Mouse (Mus musculus) forebrain, embryonic 10.5 days (tissue): ENCODE data around the gene Plekhb2. TPM values are rescaled to one million over a fixed set of nuclear protein-coding genes. Genes with fewer than 3 reads are reported as not detected.

ENCODE experiments used
- DNase-seq: peaks from one replicate; pipeline ENCODE4 v3.0.0-alpha.2; 2017; ENCODE audit warnings: low spot score; ENCODE audit errors: extremely low spot score
- H3K27ac ChIP-seq: fragments of 300-500 bp; sonication (generic); 2 replicates; pipeline ENCODE4 v1.5.1; 2016; ENCODE audit warnings: mild to moderate bottlenecking
- H3K27me3 ChIP-seq: fragments of 300-500 bp; sonication (generic); 2 replicates; pipeline ENCODE4 v1.6.1; 2016; ENCODE audit warnings: mild to moderate bottlenecking; ENCODE audit not compliant: poor library complexity, severe bottlenecking
- H3K36me3 ChIP-seq: fragments of 300-500 bp; sonication (generic); replicated peaks from 2 replicates; pipeline ENCODE4 v1.6.1; 2016; ENCODE audit warnings: mild to moderate bottlenecking, moderate library complexity
- H3K4me1 ChIP-seq: fragments of 300-500 bp; sonication (generic); 2 replicates; pipeline ENCODE4 v1.6.1; 2016
- H3K4me3 ChIP-seq: fragments of 300-500 bp; sonication (generic); 2 replicates; pipeline ENCODE4 v1.5.1; 2016; ENCODE audit warnings: mild to moderate bottlenecking, moderate library complexity
- H3K9me3 ChIP-seq: fragments of 300-500 bp; sonication (generic); 2 replicates; pipeline ENCODE4 v1.6.1; 2016; ENCODE audit warnings: mild to moderate bottlenecking, moderate library complexity
- WGBS: fragments of 180-500 bp; shearing (Covaris S2); methylation state at CpG from one replicate; pipeline ENCODE4 v1.1.7; 2016; 5-methylcytosine and 5-hydroxymethylcytosine counted together
- polyA plus RNA-seq: library from polyadenylated mRNA; unstranded; fragments of >200 nt; fragmentation: Nextera tagmentation; extraction: Ambion mirVana; gene quantifications from 2 replicates; pipeline ENCODE4 v1.2.1, GENCODE M21; 2016

Gene Plekhb2
- polyA plus RNA-seq, 1 experiment from 2014 or later: 44.7 TPM

- peaks cover 21% of the 10 kb centered on the region for H3K36me3 ChIP-seq
- DNase-seq: no peak
- H3K4me1 ChIP-seq: peaks cover 40% of the 10 kb centered on the region
- no peaks in the 10 kb centered on the region for H3K27me3 ChIP-seq
- H3K4me3 ChIP-seq: peak overlapping the region; percentile 75
- no peaks in the 10 kb centered on the region for H3K9me3 ChIP-seq
- WGBS: 2% methylated on average over 12 of the region's 12 CpGs
- peak overlapping the region; percentile 97 for H3K27ac ChIP-seq
Measured at GRCm38 (mm10) chr1:34841709-34842388, 7.9 kb upstream of the Plekhb2 start.

GRCm38 (mm10) chr1:34842389-34842861, 7.4 kb upstream of the Plekhb2 start:
- DNase-seq: peak; percentile 68
- Histone ChIP-seq H3K4me1 (peaks cover 40% of the 10 kb centered on the region), H3K4me3 (peak overlapping the region; percentile 75), H3K36me3 (peaks cover 15% of the 10 kb centered on the region), H3K27me3 (no peaks in the 10 kb centered on the region), H3K27ac (peak overlapping the region; percentile 97), H3K9me3 (no peaks in the 10 kb centered on the region)
- WGBS: under 1% methylated on average over 46 of the region's 51 CpGs

- Histone ChIP-seq H3K4me1 (peaks cover 37% of the 10 kb centered on the region), H3K4me3 (peak within 1 kb of the TSS; percentile 75), H3K36me3 (peaks cover 14% of the 10 kb centered on the region), H3K9me3 (no peaks in the 10 kb centered on the region), H3K27ac (peak within 1 kb of the TSS; percentile 97), H3K27me3 (no peaks in the 10 kb centered on the region)
- peak; percentile 84 for DNase-seq
- 5% methylated on average over 44 of the region's 59 CpGs for WGBS
Measured at GRCm38 (mm10) chr1:34842887-34843618, 6.7 kb upstream of the Plekhb2 start, which contains the start of gene Fam168b. TSS of gene Fam168b (minus strand) at chr1:34843065.

- Histone ChIP-seq H3K4me1 (peaks cover 23% of the 10 kb centered on the region), H3K27ac (no peak overlapping the region), H3K27me3 (no peaks in the 10 kb centered on the region), H3K9me3 (no peaks in the 10 kb centered on the region), H3K4me3 (no peak overlapping the region), H3K36me3 (no peaks in the 10 kb centered on the region)
- WGBS: 82% methylated on average over 3 of the region's 3 CpGs
- DNase-seq: no peak
Measured at GRCm38 (mm10) chr1:34847070-34847469, 2.7 kb upstream of the Plekhb2 start.

GRCm38 (mm10) chr1:34850343-34851136, 764 bp downstream of the Plekhb2 start:
- no peak for DNase-seq
- 57% methylated on average over 9 of the region's 11 CpGs for WGBS
- no peaks in the 10 kb centered on the region for H3K36me3 ChIP-seq
- H3K27me3 ChIP-seq: no peaks in the 10 kb centered on the region
- H3K9me3 ChIP-seq: no peaks in the 10 kb centered on the region
- H3K4me3 ChIP-seq: peak overlapping the region; percentile 82
- peaks cover 18% of the 10 kb centered on the region for H3K4me1 ChIP-seq
- peak overlapping the region; percentile 89 for H3K27ac ChIP-seq

GRCm38 (mm10) chr1:34851562-34851961, 1.8 kb downstream of the Plekhb2 start:
- Histone ChIP-seq H3K4me1 (peaks cover 18% of the 10 kb centered on the region), H3K27me3 (no peaks in the 10 kb centered on the region), H3K4me3 (no peak overlapping the region), H3K27ac (no peak overlapping the region), H3K36me3 (no peaks in the 10 kb centered on the region), H3K9me3 (no peaks in the 10 kb centered on the region)
- WGBS: 75% methylated on average over 6 of the region's 6 CpGs
- no peak for DNase-seq

- H3K36me3 ChIP-seq: no peaks in the 10 kb centered on the region
- DNase-seq: no peak
- 90% methylated on average over 11 of the region's 11 CpGs for WGBS
- H3K9me3 ChIP-seq: no peaks in the 10 kb centered on the region
- peaks cover 18% of the 10 kb centered on the region for H3K4me1 ChIP-seq
- no peak overlapping the region for H3K27ac ChIP-seq
- H3K4me3 ChIP-seq: no peak overlapping the region
- H3K27me3 ChIP-seq: no peaks in the 10 kb centered on the region
Measured at GRCm38 (mm10) chr1:34852116-34852878, 2.5 kb downstream of the Plekhb2 start.

GRCm38 (mm10) chr1:34853786-34854185, 4.0 kb downstream of the Plekhb2 start:
- no peak overlapping the region for H3K4me3 ChIP-seq
- no peaks in the 10 kb centered on the region for H3K36me3 ChIP-seq
- H3K27me3 ChIP-seq: no peaks in the 10 kb centered on the region
- H3K27ac ChIP-seq: no peak overlapping the region
- peaks cover 18% of the 10 kb centered on the region for H3K4me1 ChIP-seq
- DNase-seq: no peak
- WGBS: 91% methylated on average over 2 of the region's 2 CpGs
- no peaks in the 10 kb centered on the region for H3K9me3 ChIP-seq

GRCm38 (mm10) chr1:34855056-34855739, 5.4 kb downstream of the Plekhb2 start:
- H3K4me1 ChIP-seq: peaks cover 8% of the 10 kb centered on the region
- no peak overlapping the region for H3K4me3 ChIP-seq
- WGBS: 82% methylated on average over 12 of the region's 12 CpGs
- H3K36me3 ChIP-seq: no peaks in the 10 kb centered on the region
- no peaks in the 10 kb centered on the region for H3K27me3 ChIP-seq
- DNase-seq: no peak
- no peak overlapping the region for H3K27ac ChIP-seq
- H3K9me3 ChIP-seq: no peaks in the 10 kb centered on the region

GRCm38 (mm10) chr1:34858671-34859070, 8.9 kb downstream of the Plekhb2 start:
- Histone ChIP-seq H3K9me3 (no peaks in the 10 kb centered on the region), H3K36me3 (peaks cover 19% of the 10 kb centered on the region), H3K4me1 (no peaks in the 10 kb centered on the region), H3K27ac (no peak overlapping the region), H3K27me3 (no peaks in the 10 kb centered on the region), H3K4me3 (no peak overlapping the region)
- DNase-seq: no peak
- WGBS: 91% methylated on average over 5 of the region's 5 CpGs

- 93% methylated on average over 3 of the region's 3 CpGs for WGBS
- Histone ChIP-seq H3K9me3 (no peaks in the 10 kb centered on the region), H3K4me3 (no peak overlapping the region), H3K27me3 (no peaks in the 10 kb centered on the region), H3K4me1 (no peaks in the 10 kb centered on the region), H3K36me3 (peaks cover 30% of the 10 kb centered on the region), H3K27ac (no peak overlapping the region)
- DNase-seq: no peak
Measured at GRCm38 (mm10) chr1:34859761-34860160, 10.0 kb downstream of the Plekhb2 start.

- 91% methylated on average over 7 of the region's 7 CpGs for WGBS
- H3K4me3 ChIP-seq: no peak overlapping the region
Measured at GRCm38 (mm10) chr1:34860205-34860604, 10.4 kb downstream of the Plekhb2 start.

More at GRCm38 (mm10) chr1:34860205-34860604, 10.4 kb downstream of the Plekhb2 start:
- no peak for DNase-seq
- H3K4me1 ChIP-seq: no peaks in the 10 kb centered on the region
- no peak overlapping the region for H3K27ac ChIP-seq
- no peaks in the 10 kb centered on the region for H3K9me3 ChIP-seq
- H3K36me3 ChIP-seq: peaks cover 35% of the 10 kb centered on the region
- no peaks in the 10 kb centered on the region for H3K27me3 ChIP-seq
